Mouse (Mus musculus) midbrain, postnatal 0 days (tissue): ENCODE measurements around the gene Mip. TPM values are rescaled to one million over a fixed set of nuclear protein-coding genes. Genes with fewer than 3 reads are reported as not detected.

Experiments used
- ATAC-seq: fragments of 200-750 bp; cut with Nextera tagmentation; 2 replicates; pipeline ENCODE4 v1.8.0; 2017; ENCODE audit warnings: moderate number of reproducible peaks, mild to moderate bottlenecking, moderate TSS enrichment, moderate library complexity; ENCODE audit not compliant: low FRiP score
- DNase-seq: peaks from one replicate; pipeline ENCODE4 v3.0.0-alpha.2; 2015; ENCODE audit warnings: low spot score
- H3K27ac ChIP-seq: fragments of 300-500 bp; sonication (generic); 2 replicates; pipeline ENCODE4 v1.5.1; 2014; ENCODE audit warnings: low read depth, mild to moderate bottlenecking, low read length, mixed read lengths
- H3K27me3 ChIP-seq: fragments of 300-500 bp; sonication (generic); 2 replicates; pipeline ENCODE4 v1.6.1; 2014; ENCODE audit warnings: low read length, control low read depth, mixed read lengths; ENCODE audit not compliant: insufficient read depth
- H3K36me3 ChIP-seq: fragments of 300-500 bp; sonication (generic); 2 replicates; pipeline ENCODE4 v1.6.1; 2014; ENCODE audit warnings: low read length, control low read depth, mixed read lengths; ENCODE audit not compliant: insufficient read depth
- H3K4me1 ChIP-seq: fragments of 300-500 bp; sonication (generic); 2 replicates; pipeline ENCODE4 v1.6.1; 2014; ENCODE audit warnings: mild to moderate bottlenecking, control low read depth, antibody characterized with exemption, low read length, mixed read lengths; ENCODE audit not compliant: insufficient read depth
- H3K4me2 ChIP-seq: fragments of 300-500 bp; sonication (generic); 2 replicates; pipeline ENCODE4 v1.6.1; 2014; ENCODE audit warnings: low read depth, mild to moderate bottlenecking, low read length, mixed read lengths; ENCODE audit not compliant: poor library complexity, severe bottlenecking
- H3K4me3 ChIP-seq: fragments of 300-500 bp; sonication (generic); 2 replicates; pipeline ENCODE4 v1.5.1; 2014; ENCODE audit warnings: low read depth, mild to moderate bottlenecking, low read length, moderate library complexity
- H3K9ac ChIP-seq: fragments of 300-500 bp; sonication (generic); replicated peaks from 2 replicates; pipeline ENCODE4 v1.6.1; 2014; ENCODE audit warnings: mild to moderate bottlenecking, low read length, moderate library complexity, mixed read lengths; ENCODE audit not compliant: poor library complexity, severe bottlenecking
- H3K9me3 ChIP-seq: fragments of 300-500 bp; sonication (generic); 2 replicates; pipeline ENCODE4 v1.6.1; 2016; ENCODE audit warnings: low read length, control low read depth
- CTCF ChIP-seq: IDR thresholded peaks from 2 replicates; pipeline ENCODE4 v1.5.1; 2016; ENCODE audit warnings: antibody characterized with exemption, mild to moderate bottlenecking
- WGBS: fragments of 180-500 bp; shearing (Covaris S2); extraction: QIAGEN DNeasy Blood & Tissue Kit; methylation state at CpG from one replicate; pipeline ENCODE4 v1.1.7; 2014; 5-methylcytosine and 5-hydroxymethylcytosine counted together
- polyA plus RNA-seq: library from polyadenylated mRNA; unstranded; fragments of >200 nt; fragmentation: Nextera tagmentation; extraction: Ambion mirVana; gene quantifications from 2 replicates; pipeline ENCODE4 v1.2.1, GENCODE M21; 2015
- total RNA-seq: library from RNA; depleted of rRNA; stranded (reverse); fragments of >200 nt; gene quantifications from 2 replicates; pipeline ENCODE4 v1.2.3, GENCODE M21; 2014; rRNA removed

Mip gene
- total and polyA plus RNA-seq, 2 experiments from 2014 or later, result 0.22 TPM; not detected in 1

- no peak overlapping the region for H3K27ac ChIP-seq
- H3K4me3 ChIP-seq, result no peak overlapping the region
- 94% methylated on average over 6 of the region's 6 CpGs for WGBS
- DNase-seq, result no peak
- no peak for TF ChIP-seq CTCF
- no peaks in the 10 kb centered on the region for H3K9me3 ChIP-seq
- H3K9ac ChIP-seq, result no peak overlapping the region
- H3K4me1 ChIP-seq, result no peaks in the 10 kb centered on the region
- no peak overlapping the region for H3K4me2 ChIP-seq
- peaks cover 39% of the 10 kb centered on the region for H3K36me3 ChIP-seq
- H3K27me3 ChIP-seq, result no peaks in the 10 kb centered on the region
- no peak for ATAC-seq
These were observed 55.3 kb downstream of the Mip start for GRCm38 (mm10) chr10:128280943-128281342.

Other genes with a start within 250 kb of the Mip start
- not detected in 2 replicates for gene Hsd17b6, start 218.2 kb upstream of the Mip start, total RNA-seq
- gene Hsd17b6, start 218.2 kb upstream of the Mip start, polyA plus RNA-seq, result not detected in 2 replicates
- 19.8 and 30.1 TPM in 2 replicates for gene Prim1, start 210.7 kb upstream of the Mip start, total RNA-seq
- gene Prim1, start 210.7 kb upstream of the Mip start, polyA plus RNA-seq, result 33.5 and 33.6 TPM in 2 replicates
- gene Naca, start 190.3 kb upstream of the Mip start, total RNA-seq, result 415 and 452 TPM in 2 replicates
- 443 and 454 TPM in 2 replicates for gene Naca, start 190.3 kb upstream of the Mip start, polyA plus RNA-seq
- 109 and 117 TPM in 2 replicates for gene Ptges3, start 166.9 kb upstream of the Mip start, total RNA-seq
- 390 and 433 TPM in 2 replicates for gene Ptges3, start 166.9 kb upstream of the Mip start, polyA plus RNA-seq
- gene Atp5b, start 142.6 kb upstream of the Mip start, total RNA-seq, result 4,011 and 6,126 TPM in 2 replicates
- gene Atp5b, start 142.6 kb upstream of the Mip start, polyA plus RNA-seq, result 2,103 and 2,155 TPM in 2 replicates
- 14.0 and 17.3 TPM in 2 replicates for gene Baz2a, start 134.3 kb upstream of the Mip start, total RNA-seq
- 8.0 and 9.3 TPM in 2 replicates for gene Baz2a, start 134.3 kb upstream of the Mip start, polyA plus RNA-seq
- 11.1 and 12.9 TPM in 2 replicates for gene Rbms2, start 45.5 kb upstream of the Mip start, total RNA-seq
- gene Rbms2, start 45.5 kb upstream of the Mip start, polyA plus RNA-seq, result 5.2 and 5.3 TPM in 2 replicates
- gene Gls2, start 31.4 kb upstream of the Mip start, total RNA-seq, result 2.5 and 4.4 TPM in 2 replicates
- gene Gls2, start 31.4 kb upstream of the Mip start, polyA plus RNA-seq, result 1.2 and 2.5 TPM in 2 replicates
- gene Spryd4, start 14.0 kb upstream of the Mip start, total RNA-seq, result 17.1 and 29.5 TPM in 2 replicates
- 21.4 and 23.0 TPM in 2 replicates for gene Spryd4, start 14.0 kb upstream of the Mip start, polyA plus RNA-seq
- 11.0 and 14.6 TPM in 2 replicates for gene Timeless, start 6.2 kb downstream of the Mip start, total RNA-seq
- 7.7 and 8.1 TPM in 2 replicates for gene Timeless, start 6.2 kb downstream of the Mip start, polyA plus RNA-seq
- not detected in 2 replicates for gene Apon, start 28.3 kb downstream of the Mip start, total RNA-seq
- not detected in 2 replicates for gene Apon, start 28.3 kb downstream of the Mip start, polyA plus RNA-seq
- 0.42 TPM in 1 of 2 replicates, not detected in the other for gene Apof, start 42.8 kb downstream of the Mip start, total RNA-seq
- gene Apof, start 42.8 kb downstream of the Mip start, polyA plus RNA-seq, result 0.20 and 0.83 TPM in 2 replicates
- gene Stat2, start 44.7 kb downstream of the Mip start, total RNA-seq, result 8.7 and 9.8 TPM in 2 replicates
- 10.5 and 12.9 TPM in 2 replicates for gene Stat2, start 44.7 kb downstream of the Mip start, polyA plus RNA-seq
- gene Il23a, start 72.9 kb downstream of the Mip start, total RNA-seq, result not detected in 2 replicates
- gene Il23a, start 72.9 kb downstream of the Mip start, polyA plus RNA-seq, result 0.12 TPM in 1 of 2 replicates, not detected in the other
- 18.3 and 19.0 TPM in 2 replicates for gene Pan2, start 77.5 kb downstream of the Mip start, total RNA-seq
- gene Pan2, start 77.5 kb downstream of the Mip start, polyA plus RNA-seq, result 12.5 and 13.4 TPM in 2 replicates
- gene Cnpy2, start 96.6 kb downstream of the Mip start, total RNA-seq, result 40.3 and 49.4 TPM in 2 replicates
- gene Cnpy2, start 96.6 kb downstream of the Mip start, polyA plus RNA-seq, result 164 and 176 TPM in 2 replicates
- 279 and 309 TPM in 2 replicates for gene Cs, start 111.9 kb downstream of the Mip start, total RNA-seq
- gene Cs, start 111.9 kb downstream of the Mip start, polyA plus RNA-seq, result 255 and 271 TPM in 2 replicates
- gene Coq10a, start 143.2 kb downstream of the Mip start, total RNA-seq, result 42.8 and 53.2 TPM in 2 replicates
- 51.7 and 56.4 TPM in 2 replicates for gene Coq10a, start 143.2 kb downstream of the Mip start, polyA plus RNA-seq
- 43.6 and 49.1 TPM in 2 replicates for gene Ankrd52, start 151.3 kb downstream of the Mip start, total RNA-seq
- 7.8 and 9.9 TPM in 2 replicates for gene Ankrd52, start 151.3 kb downstream of the Mip start, polyA plus RNA-seq
- 0.16 and 0.61 TPM in 2 replicates for gene Slc39a5, start 175.4 kb downstream of the Mip start, total RNA-seq
- gene Slc39a5, start 175.4 kb downstream of the Mip start, polyA plus RNA-seq, result 0.16 and 0.27 TPM in 2 replicates
- 63.1 and 82.0 TPM in 2 replicates for gene Nabp2, start 185.7 kb downstream of the Mip start, total RNA-seq
- 145 and 157 TPM in 2 replicates for gene Nabp2, start 185.7 kb downstream of the Mip start, polyA plus RNA-seq
- gene Rnf41, start 185.8 kb downstream of the Mip start, total RNA-seq, result 94.3 and 103 TPM in 2 replicates
- 91.6 and 93.8 TPM in 2 replicates for gene Rnf41, start 185.8 kb downstream of the Mip start, polyA plus RNA-seq
- 216 and 233 TPM in 2 replicates for gene Smarcc2, start 233.4 kb downstream of the Mip start, total RNA-seq
- gene Smarcc2, start 233.4 kb downstream of the Mip start, polyA plus RNA-seq, result 129 and 143 TPM in 2 replicates